Mouse (Mus musculus) ovary, adult 18-20 months (tissue): ENCODE results near the gene Gm40193.

ENCODE experiments used
- DNase-seq: peaks from one replicate; pipeline ENCODE4 v3.0.0; 2022; ENCODE audit warnings: low spot score, mixed read lengths

Gene Gm40193

GRCm38 (mm10) chr11:70506385-70506784 is 26.4 kb downstream of the Gm40193 start:
- no peak for DNase-seq

- DNase-seq, result no peak
Observed at GRCm38 (mm10) chr11:70504970-70505369, 27.8 kb downstream of the Gm40193 start, which contains the start of gene Tm4sf5. Gene Tm4sf5, plus strand, starts transcription at chr11:70505244.

- no peak for DNase-seq
Observed at GRCm38 (mm10) chr11:70502018-70502417, 30.7 kb downstream of the Gm40193 start.

- DNase-seq, result no peak
Observed at GRCm38 (mm10) chr11:70500476-70500812, 32.3 kb downstream of the Gm40193 start.

GRCm38 (mm10) chr11:70499566-70500475 is 32.9 kb downstream of the Gm40193 start:
- DNase-seq, result no peak

GRCm38 (mm10) chr11:70489684-70490083 is 43.1 kb downstream of the Gm40193 start:
- no peak for DNase-seq

- no peak for DNase-seq
Observed at GRCm38 (mm10) chr11:70489138-70489537, 43.6 kb downstream of the Gm40193 start.

- DNase-seq, result no peak
Observed at GRCm38 (mm10) chr11:70487816-70488215, 44.9 kb downstream of the Gm40193 start.

GRCm38 (mm10) chr11:70485498-70485897 is 47.2 kb downstream of the Gm40193 start:
- no peak for DNase-seq
